Mouse (Mus musculus) inflammation-experienced regulatory T-cells, adult 6 months (primary cell): ENCODE measurements around the gene Uncx. TPM values are rescaled to one million over a fixed set of nuclear protein-coding genes. Genes with fewer than 3 reads are reported as not detected.

ENCODE experiments used
- ATAC-seq: one replicate; pipeline ENCODE4 v1.8.0; 2017
- polyA plus RNA-seq, 3 experiments: library from polyadenylated mRNA; unstranded; fragments of 100-300 nt; shearing (Covaris generic); gene quantifications; one replicate each; pipeline ENCODE4 v1.2.1; 2017

Uncx gene
- polyA plus RNA-seq, 3 experiments from 2014 or later = not detected

DNA sequence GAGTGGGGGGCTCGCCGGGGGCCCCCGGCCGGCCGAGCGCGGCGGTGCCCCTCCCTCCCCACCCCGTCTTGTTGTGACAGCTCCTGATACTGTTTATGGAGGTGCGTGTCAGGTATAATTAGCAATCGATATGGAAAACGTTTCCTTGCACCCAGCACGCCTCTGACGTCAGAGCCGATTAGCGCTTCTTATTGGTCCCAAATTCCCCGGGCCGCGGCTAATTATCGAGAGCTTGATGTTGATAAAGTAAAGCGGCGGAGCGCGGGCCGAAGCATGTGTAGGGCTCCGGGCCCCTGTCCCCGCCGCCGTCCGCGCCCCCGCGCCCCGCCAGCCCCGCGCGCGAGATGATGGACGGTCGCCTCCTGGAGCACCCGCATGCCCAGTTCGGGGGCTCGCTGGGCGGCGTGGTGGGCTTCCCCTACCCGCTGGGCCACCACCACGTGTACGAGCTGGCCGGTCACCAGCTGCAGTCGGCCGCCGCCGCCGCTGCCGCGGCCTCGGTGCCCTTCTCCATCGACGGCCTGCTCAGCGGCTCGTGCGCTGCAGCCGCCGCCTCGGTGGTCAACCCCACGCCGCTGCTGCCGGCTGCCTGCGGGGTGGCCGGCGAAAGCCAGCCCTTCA is 466 bp downstream of the Uncx start:
- ATAC-seq = no peak

- ATAC-seq = no peak
Observed at GRCm38 (mm10) chr5:139544271-139545135, 1.2 kb downstream of the Uncx start.

DNA sequence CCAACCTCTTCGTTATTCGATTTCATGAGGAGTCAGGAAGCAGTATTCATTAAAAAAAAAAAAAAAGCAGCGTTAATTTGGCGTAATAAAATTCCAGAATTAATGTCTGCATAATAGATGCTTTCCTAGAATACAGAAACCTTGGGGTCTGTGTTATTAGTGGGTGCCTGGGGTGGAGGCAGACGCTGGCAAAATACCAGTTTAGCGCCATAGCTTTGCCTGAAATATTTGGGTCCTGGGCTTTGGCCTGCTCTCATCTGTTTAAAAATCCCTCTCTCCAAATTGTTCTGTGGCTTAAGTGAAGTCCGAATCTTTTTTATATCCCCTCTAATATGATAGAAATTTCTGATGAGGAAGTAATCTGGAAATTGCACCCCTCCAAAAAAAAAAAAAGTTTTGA is 1.9 kb downstream of the Uncx start:
- no peak for ATAC-seq

DNA sequence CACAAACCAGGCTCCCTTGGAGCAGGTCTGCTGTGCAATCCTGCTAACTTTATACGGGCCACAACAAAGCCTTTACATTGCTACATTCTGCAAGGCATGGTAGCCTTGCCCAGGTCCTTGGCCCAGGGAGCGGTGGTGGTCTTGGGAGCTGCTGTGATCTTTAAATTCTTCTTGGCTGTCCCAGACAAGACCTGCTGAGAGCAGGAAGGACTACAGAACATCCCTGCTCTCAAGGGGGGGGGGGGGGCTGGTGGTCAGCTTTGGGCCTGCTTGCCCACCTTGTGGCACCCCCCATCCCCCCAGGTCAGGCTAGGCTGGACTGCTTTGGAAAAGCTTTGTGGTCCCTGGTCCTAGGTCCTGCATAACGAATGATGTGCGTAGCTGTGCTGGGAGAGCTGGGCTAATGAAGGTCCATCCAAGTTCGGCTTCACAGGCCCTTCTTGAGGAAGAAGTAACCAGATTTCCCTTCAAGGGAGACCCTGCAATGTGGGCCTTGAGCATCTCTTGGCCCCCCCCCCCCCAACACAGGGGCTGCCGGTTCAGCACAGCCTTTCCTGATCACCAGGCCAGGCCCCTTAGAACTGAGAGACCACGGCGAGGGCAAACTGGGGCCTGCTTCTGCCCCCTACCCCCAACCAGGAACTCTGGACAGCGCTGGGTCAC is 2.5 kb downstream of the Uncx start:
- ATAC-seq = no peak

DNA sequence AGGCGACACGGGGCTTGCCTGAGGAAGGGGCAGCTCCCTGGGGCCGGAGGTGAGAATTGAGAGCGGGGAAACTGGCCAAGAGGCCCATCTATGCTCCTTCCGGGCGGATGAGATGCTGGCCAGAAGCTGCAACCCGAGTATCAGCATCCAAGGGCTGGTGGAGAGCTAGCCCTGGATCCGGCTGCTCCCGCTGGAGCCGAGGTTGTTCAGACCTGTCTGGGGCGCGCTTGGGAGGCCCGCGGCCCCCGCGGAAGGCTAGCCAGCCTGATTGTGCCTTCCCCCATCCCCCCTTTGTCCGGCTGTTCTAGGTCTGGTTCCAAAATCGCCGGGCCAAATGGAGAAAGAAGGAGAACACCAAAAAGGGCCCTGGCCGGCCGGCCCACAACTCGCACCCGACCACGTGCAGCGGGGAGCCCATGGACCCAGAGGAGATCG is 3.1 kb downstream of the Uncx start:
- ATAC-seq = no peak

GRCm38 (mm10) chr5:139546771-139547420 is 3.6 kb downstream of the Uncx start:
- ATAC-seq = no peak

DNA sequence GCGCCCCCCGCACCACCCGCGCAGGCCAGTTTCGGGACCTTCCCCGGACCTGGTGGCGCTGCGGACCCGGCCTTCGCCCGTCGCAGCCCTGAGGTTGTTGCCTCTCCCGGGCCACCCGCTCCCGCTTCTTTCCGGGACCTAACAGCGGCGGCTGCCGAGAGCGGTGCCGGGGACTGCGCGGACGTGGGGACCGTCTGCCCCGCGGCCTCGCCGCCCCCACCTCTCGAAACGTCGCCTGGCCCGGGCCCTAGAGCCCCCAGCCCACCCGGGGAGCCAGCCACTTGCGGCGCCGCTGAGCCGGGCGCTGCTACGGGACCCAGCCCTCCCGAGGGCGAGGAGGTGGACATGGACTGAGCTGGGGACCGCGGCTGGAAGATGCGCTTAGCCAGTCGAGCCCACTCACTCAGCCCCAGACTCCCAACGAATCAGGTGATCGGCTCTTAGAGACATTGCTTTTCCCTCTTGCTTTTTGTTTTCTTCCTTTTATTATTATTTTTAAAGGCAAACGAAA is 4.2 kb downstream of the Uncx start:
- ATAC-seq = no peak

DNA sequence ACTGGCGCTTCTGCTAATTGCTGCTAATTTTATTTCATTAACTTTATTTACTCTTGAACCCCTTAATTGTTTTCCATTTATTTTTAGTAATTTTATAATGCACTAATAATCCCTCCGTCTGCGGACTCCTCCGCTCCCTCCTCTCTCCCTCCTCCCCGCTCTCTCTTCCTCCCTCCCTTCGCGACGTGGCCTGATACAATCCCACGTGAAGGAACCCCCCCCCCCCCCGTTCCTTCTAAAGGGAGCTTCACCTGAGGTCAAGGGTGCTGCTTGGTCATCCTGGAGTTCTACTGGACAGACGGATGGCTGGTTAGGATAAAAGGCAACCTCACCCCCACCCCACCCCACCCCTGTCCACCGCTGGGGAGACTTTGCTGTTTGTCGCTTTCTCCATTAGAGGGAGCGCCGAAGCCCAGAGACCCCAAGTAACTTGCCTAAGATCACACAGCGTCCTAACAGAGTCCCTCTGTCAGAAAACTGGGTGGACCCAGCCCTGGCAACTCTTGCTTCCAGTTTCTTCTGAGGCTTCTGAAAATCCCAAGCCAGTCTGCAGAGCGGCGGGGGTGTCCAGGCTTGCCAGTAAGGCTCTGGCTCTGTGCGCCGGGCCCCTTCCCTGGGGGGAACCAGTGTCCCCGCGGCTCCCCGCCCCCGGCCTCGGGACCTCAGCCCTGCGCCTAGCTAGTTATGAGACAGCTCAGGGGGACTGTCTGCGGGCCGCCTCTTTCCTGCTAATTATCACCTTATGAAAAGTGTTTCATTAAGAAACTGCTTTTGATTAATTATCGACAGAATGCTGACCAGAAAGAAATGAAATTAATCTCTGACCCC is 10.4 kb downstream of the Uncx start:
- no peak for ATAC-seq

DNA sequence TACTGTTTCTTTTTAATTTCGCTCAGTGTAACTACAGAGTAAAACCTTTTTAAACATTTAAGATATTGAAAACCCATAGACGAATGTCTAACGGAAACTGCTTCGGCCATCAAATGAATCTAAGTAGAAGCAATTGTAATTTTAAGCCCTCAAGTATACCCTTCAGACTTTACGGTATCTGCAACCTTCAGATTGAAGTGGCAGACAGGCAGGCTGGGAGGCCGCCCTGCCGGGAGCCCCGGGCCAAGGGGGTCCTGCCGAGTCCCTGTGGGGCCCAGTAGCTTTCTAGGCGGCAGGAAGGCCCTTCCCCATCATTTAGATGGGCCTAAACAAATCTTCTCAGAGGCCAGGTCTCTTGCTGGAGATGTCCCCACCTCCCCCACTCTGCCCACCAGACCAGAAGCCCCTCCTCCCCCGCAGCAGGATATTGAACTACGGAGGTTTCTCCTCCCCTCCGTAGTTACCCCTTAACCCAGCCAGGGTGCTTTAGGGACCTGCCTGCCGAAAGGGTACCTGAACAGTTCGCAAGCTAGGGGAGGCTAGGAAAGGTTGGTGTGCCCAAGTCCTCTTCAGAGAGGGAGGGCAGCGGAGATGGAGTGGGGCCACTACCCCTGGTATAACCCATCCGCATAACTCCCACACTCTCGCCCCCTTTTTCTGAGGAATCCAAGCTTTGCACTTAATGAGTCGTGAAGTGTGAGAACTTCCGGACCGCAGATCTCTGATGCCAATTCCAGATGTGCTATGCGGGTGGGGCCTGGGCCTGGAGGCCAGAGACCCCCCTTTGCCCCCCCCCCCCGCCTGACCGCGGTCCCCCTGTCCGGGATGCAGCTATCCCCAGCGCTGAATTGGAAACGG is 11.4 kb downstream of the Uncx start:
- ATAC-seq = no peak

- no peak for ATAC-seq
Observed at GRCm38 (mm10) chr5:139555476-139556115, 12.3 kb downstream of the Uncx start.

DNA sequence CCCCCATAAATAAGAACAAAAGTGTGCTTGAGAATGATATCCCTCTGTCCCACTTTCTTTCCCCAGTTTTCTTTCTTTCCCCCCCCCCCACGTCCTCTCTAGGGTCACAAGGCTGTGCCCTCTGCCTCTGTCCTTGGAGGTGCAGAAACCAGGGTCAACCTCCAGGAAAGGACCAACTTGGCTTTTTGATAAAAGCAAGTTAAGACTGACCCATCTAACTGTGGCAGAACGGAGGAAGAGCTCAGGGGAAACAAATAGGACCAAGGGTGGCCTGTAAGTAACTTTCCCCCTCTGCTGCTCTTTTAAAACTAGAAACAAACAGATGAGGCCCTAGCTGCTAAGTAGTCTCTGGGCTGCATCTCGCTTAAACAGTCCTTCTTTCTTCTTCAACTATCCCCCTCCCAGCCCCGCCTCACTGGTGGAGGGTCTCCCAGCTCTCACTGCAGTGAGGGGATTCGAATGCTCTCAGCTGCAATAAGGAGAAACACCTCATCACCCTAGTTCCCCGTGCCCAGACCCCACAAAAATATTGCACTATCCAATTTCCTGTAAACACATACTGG is 12.9 kb downstream of the Uncx start:
- no peak for ATAC-seq

DNA sequence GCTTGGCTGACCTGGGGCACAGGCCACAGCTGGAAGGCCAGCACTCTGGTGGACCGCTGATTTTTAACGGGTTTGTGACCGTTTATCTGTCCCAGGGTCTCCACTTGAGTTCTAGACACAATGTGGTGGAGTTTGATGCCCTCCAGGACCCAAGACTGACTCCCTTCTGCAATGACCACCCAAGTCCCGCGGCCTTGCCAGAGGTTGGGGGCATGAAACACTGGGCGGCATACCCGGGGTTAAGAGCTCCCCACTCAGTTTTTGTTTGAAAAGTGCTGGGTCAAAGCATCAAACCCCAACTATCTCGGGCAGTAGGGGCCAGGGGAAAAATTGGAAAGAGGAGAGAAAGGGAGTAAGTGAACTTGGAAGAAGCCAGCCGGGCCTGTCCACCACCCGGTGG is 13.8 kb downstream of the Uncx start:
- no peak for ATAC-seq

- ATAC-seq = no peak
Observed at GRCm38 (mm10) chr5:139557531-139558467, 14.5 kb downstream of the Uncx start.

DNA sequence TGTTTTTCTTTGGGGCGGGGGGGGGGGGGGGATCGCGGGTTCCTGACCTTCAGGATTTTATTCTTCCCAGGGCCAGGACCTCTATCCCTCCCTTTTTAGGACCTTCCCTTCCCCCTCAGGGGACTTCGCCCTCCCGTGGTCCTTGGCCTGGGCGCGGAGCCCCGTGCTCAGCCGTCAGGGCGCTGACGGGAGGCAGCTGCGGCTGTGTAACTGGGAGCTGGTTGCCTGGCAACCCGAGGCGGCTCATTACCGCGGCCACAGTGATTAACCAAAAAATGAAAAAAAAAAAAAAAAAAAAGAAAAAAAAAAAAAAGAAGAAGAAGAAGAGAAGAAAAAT is 15.1 kb downstream of the Uncx start:
- ATAC-seq = no peak

- no peak for ATAC-seq
Observed at GRCm38 (mm10) chr5:139558917-139559660, 15.8 kb downstream of the Uncx start.

- no peak for ATAC-seq
Observed at GRCm38 (mm10) chr5:139559782-139560181, 16.5 kb downstream of the Uncx start.

DNA sequence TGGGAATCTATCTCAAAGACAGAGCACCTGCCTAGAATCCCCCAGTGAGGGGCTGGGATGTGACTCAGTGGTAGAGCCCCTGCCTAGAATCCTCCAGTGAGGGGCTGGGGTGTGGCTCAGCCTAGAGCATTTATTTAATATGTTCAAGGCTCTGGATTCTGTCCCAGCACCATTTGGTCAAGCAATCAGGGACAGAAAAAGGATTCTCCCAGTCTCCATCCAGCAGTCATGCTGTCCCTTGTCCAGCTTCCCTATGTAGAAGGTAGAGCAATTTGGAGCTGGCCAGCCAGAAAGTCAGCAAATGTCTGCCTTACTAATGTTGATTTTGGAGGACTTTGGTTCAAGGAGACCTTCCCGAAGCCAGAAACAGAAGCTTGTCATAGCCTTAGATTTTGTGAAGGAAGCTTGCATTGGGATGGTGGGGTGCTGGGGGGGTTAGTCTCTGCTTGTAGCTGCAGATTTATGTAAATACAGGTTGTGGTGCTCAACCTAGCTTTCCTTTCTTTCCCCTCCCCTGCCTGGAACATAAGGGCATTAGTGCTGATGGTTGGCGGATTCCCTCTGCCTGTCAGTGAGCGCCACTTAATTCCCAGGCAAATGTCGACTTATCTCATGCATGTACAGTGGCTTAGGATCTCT is 18.2 kb downstream of the Uncx start:
- no peak for ATAC-seq

- no peak for ATAC-seq
Observed at GRCm38 (mm10) chr5:139564663-139565062, 21.4 kb downstream of the Uncx start.
